Mouse (Mus musculus): ENCODE results near the gene A1cf. TPM values are rescaled to one million over a fixed set of nuclear protein-coding genes. Genes with fewer than 3 reads are reported as not detected.

The A1cf gene
- polyA plus RNA-seq, 1 experiment from 2014 or later = not detected

DNA sequence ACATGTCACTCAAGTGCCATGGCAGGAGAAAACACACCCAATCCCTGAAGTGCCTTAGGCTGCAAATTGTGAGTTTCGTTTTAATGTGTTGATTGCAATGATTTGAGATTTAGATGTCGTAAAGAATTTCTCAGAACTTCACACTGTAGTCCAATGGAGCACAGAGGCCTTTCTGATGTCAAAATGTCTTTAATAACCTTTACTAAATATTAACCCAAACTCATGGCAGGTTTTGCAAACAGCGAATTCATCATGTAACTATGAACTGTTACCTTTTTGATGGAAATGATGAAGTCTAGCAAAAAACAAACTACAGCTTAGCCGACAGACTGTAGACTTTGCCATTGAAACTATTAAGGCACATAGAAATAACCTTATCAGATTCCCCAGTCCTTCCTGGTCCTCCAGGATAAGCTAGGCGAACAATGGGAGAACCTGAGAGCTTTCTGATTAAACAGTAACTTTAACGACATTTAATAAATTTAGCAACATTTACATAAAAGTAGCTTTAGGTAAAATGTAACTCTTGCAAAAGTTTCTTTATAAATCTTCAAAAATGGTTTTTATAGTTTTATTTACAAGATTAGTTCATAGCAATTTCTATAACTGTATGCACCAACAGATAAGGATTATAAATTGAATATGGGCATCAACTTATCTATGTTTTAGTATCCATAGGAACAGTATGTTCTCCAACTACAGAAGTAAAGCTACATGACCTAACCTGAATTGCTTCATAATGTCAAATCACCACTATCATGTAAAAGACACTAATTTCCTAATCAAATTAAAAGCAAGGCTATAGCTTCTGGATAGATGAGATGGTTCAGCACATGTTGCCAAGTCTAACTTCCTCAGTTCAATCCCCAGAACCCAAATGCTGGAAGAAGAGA is 22.7 kb downstream of the A1cf start:
- Histone ChIP-seq H3K27ac (no peak overlapping the region), H3K9me3 (no peaks in the 10 kb centered on the region), H3K27me3 (no peaks in the 10 kb centered on the region), H3K36me3 (no peaks in the 10 kb centered on the region), H3K4me3 (no peak overlapping the region), H3K4me2 (no peak overlapping the region), H3K4me1 (no peaks in the 10 kb centered on the region), H3K9ac (no peak overlapping the region)
- WGBS = 79% methylated on average over 6 of the region's 6 CpGs
- ATAC-seq (ENCODE audit: insufficient number of reproducible peaks, low FRiP score, low TSS enrichment, low read depth) = no peak

DNA sequence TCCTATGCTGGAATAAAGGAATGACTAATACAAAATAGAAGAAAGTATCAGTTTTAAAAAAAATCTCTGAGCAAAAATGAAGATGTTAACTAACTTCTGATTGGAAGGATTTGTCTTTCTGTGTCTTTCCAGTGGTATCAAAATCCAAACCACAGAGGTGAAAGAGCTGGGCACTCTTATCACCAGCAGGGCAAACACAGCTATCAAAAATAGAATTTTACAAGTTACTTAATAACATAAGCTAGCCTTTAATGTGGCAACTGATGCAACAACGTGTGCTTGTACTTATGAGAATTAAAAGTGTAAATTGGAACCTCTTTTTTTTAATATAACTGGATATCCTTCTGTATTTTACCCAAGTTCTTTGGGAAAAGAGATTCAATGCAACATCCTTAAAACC is 27.4 kb downstream of the A1cf start:
- Histone ChIP-seq H3K4me1 (no peaks in the 10 kb centered on the region), H3K9me3 (no peaks in the 10 kb centered on the region), H3K9ac (no peak overlapping the region), H3K27me3 (no peaks in the 10 kb centered on the region), H3K4me2 (no peak overlapping the region), H3K36me3 (no peaks in the 10 kb centered on the region), H3K4me3 (no peak overlapping the region), H3K27ac (no peak overlapping the region)
- 56% methylated on average over 1 of the region's 1 CpGs for WGBS
- no peak for ATAC-seq (ENCODE audit: insufficient number of reproducible peaks, low FRiP score, low TSS enrichment, low read depth)

DNA sequence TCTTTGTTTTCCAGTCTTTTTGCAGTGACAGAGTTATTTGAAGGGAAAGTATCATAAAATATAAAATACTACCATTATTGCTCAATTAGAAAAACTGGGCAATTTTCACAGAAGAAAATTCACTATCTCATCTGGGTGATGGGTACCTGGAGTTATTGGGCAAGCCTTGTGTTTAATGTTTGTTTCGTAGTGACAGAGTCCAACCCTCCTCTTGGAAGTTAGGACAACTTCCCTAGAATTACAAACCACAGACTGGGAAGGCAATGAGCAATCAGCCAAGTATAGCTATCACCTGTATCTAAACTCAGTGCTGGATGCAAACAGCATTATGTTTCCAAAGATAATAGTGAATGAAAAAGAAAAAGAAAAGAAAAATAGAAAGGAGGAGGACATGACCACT is 28.1 kb downstream of the A1cf start:
- H3K27ac ChIP-seq = no peak overlapping the region
- no peak for ATAC-seq (ENCODE audit: insufficient number of reproducible peaks, low FRiP score, low TSS enrichment, low read depth)
- H3K4me3 ChIP-seq = no peak overlapping the region
- no peak overlapping the region for H3K4me2 ChIP-seq
- H3K36me3 ChIP-seq = no peaks in the 10 kb centered on the region
- no peak overlapping the region for H3K9ac ChIP-seq
- 68% methylated on average over 1 of the region's 1 CpGs for WGBS
- no peaks in the 10 kb centered on the region for H3K27me3 ChIP-seq
- H3K4me1 ChIP-seq = no peaks in the 10 kb centered on the region
- H3K9me3 ChIP-seq = no peaks in the 10 kb centered on the region

DNA sequence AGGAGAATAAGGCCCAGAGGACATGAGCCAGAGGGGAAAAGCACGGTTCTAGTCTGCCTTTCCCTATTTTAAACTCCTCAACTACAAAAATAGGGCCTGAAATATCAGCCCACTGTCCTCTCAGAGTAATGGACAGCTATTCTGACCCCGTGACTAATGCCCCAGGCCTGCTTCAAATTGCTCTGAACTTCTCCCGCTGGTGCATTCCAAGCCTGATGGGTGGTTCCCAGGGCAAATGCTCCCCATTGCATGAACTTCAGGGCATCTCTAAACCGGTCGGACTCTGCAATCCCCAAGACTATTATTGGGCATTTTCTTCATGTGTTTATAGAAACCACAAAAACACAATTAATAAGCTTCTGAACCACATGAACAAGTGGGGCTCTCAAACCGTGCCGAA is 37.1 kb downstream of the A1cf start:
- no peak overlapping the region for H3K4me3 ChIP-seq
- 51% methylated on average over 7 of the region's 7 CpGs for WGBS
- H3K4me2 ChIP-seq = no peak overlapping the region
- H3K36me3 ChIP-seq = no peaks in the 10 kb centered on the region
- H3K9me3 ChIP-seq = no peaks in the 10 kb centered on the region
- ATAC-seq (ENCODE audit: insufficient number of reproducible peaks, low FRiP score, low TSS enrichment, low read depth) = no peak
- H3K27me3 ChIP-seq = no peaks in the 10 kb centered on the region
- H3K9ac ChIP-seq = no peak overlapping the region
- no peak overlapping the region for H3K27ac ChIP-seq
- H3K4me1 ChIP-seq = no peaks in the 10 kb centered on the region

DNA sequence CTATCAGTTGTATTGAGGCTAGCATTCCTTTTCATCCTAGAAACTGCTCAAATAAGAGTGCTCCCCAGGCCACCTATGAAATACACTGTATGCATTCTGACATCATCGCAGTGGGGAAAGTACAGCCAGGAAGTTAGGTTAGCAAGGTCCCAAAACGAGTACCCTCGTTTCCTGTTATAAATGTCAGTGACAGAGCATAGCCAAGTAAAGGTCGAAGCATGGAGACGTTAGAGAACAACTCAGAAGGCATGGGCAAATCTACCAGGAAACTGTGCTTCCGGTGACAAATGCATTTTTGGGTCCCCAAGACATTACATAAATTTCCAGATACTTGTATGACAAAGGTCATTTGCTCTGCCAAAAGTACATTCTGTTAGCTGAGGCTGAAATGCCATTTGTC is 41.9 kb downstream of the A1cf start:
- 44% methylated on average over 6 of the region's 6 CpGs for WGBS
- no peaks in the 10 kb centered on the region for H3K9me3 ChIP-seq
- H3K36me3 ChIP-seq = no peaks in the 10 kb centered on the region
- no peaks in the 10 kb centered on the region for H3K27me3 ChIP-seq
- no peaks in the 10 kb centered on the region for H3K4me1 ChIP-seq
- no peak for ATAC-seq (ENCODE audit: insufficient number of reproducible peaks, low FRiP score, low TSS enrichment, low read depth)
- H3K27ac ChIP-seq = no peak overlapping the region
- no peak overlapping the region for H3K4me2 ChIP-seq
- no peak overlapping the region for H3K9ac ChIP-seq
- H3K4me3 ChIP-seq = no peak overlapping the region

DNA sequence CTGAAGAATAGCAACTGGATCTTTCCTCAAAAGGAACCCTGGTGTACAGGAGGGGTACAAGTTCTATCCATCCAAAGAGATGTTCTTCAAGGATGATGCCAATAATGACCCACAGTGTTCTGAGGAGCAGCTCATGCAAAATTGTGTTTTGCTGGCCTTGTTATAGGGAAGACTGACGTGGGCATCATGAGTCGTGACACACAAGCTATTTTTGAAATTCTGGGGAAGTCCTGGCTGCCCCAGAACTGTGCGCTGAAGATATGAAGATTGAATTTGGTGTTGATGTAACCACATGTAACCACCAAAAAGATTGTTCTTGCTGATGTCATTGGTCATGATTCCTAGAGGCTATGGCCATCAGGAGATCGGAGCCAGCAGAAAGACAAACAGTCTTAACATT is 45.4 kb downstream of the A1cf start:
- 87% methylated on average over 4 of the region's 4 CpGs for WGBS

DNA sequence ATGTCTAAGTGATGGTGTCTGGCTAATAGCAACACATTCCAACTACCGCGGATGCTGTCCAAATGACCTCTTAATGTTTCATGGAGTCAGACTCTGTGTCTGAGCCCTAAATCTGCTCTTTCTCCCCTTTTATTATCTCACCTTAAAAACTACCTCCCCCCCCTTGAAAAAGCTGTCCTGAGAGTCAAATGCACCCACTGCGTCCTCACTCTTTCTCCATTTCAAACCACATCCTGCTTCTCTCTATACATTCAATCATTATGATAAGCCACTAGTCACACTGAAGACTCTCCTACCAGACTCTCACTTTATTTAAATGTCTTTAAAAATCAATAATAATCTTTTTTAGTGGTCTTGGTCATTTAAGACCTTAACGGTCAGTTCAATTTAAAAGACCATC is 51.8 kb downstream of the A1cf start:
- Histone ChIP-seq H3K4me2 (no peak overlapping the region), H3K4me3 (no peak overlapping the region), H3K4me1 (no peaks in the 10 kb centered on the region), H3K27ac (no peak overlapping the region), H3K9ac (no peak overlapping the region), H3K36me3 (no peaks in the 10 kb centered on the region), H3K9me3 (no peaks in the 10 kb centered on the region), H3K27me3 (no peaks in the 10 kb centered on the region)
- WGBS = 91% methylated on average over 4 of the region's 4 CpGs
- no peak for ATAC-seq (ENCODE audit: insufficient number of reproducible peaks, low FRiP score, low TSS enrichment, low read depth)

More for the DNA sequence above, 45.4 kb downstream of the A1cf start:
- no peak overlapping the region for H3K27ac ChIP-seq
- ATAC-seq (ENCODE audit: insufficient number of reproducible peaks, low FRiP score, low TSS enrichment, low read depth) = no peak
- H3K4me3 ChIP-seq = no peak overlapping the region
- no peaks in the 10 kb centered on the region for H3K9me3 ChIP-seq
- H3K27me3 ChIP-seq = no peaks in the 10 kb centered on the region
- H3K36me3 ChIP-seq = no peaks in the 10 kb centered on the region
- H3K4me1 ChIP-seq = no peaks in the 10 kb centered on the region
- H3K9ac ChIP-seq = no peak overlapping the region
- no peak overlapping the region for H3K4me2 ChIP-seq

DNA sequence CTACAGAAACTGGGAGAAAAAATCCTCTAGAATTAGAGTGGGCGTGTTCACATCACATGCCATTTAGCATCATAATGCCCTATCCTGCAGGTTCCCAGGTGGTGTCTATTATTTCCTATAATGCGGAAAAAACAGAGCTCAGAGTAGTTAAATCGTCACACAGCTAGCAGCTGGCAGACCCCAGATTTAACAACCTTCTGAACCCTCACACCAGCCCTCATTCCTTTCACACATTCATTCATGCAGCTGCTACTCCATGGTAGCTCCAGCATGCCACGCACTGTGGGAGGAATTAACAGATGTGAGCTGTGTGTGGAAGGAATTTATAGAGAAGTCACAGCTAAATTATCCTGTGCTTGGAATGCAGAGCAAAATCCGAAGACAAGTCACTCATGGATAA is 53.3 kb downstream of the A1cf start:
- 31% methylated on average over 5 of the region's 5 CpGs for WGBS
- Histone ChIP-seq H3K27me3 (no peaks in the 10 kb centered on the region), H3K36me3 (no peaks in the 10 kb centered on the region), H3K4me3 (no peak overlapping the region), H3K9me3 (no peaks in the 10 kb centered on the region), H3K9ac (no peak overlapping the region), H3K4me2 (no peak overlapping the region), H3K4me1 (no peaks in the 10 kb centered on the region), H3K27ac (no peak overlapping the region)
- ATAC-seq (ENCODE audit: insufficient number of reproducible peaks, low FRiP score, low TSS enrichment, low read depth) = no peak

DNA sequence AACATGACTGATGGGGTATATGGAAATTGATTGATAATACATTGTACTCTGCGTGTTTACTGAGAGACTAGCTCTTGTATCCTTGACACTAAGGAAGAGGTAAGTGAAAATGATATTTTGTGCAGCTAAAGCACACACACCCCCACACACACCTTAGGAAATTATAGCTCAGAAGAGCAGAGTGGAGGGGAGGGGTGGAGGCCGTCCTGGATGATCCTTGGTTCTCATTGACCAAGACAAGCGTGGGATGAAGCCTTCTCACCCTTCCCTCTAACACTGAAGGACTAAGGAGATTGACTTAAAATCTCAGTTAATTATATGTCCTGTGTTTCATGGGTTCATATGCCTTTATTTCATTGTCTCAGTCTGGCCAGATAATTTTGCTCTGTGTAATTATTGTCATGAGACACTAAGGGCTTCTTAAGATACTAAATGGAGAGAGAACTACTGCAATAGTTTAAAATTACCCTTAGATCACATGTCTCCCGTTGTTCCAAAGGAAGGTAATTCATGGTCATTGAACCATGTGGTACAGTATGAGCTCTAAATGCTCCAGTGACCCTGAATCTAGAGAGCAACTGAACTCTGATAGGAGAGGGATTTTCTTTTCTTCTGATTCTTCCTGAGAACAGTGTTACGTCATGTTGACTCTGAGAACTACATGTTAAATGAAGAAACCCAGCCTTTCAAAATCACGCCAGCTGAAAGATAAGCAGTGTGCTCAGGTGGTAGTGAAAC is 55.2 kb downstream of the A1cf start:
- no peak for ATAC-seq (ENCODE audit: insufficient number of reproducible peaks, low FRiP score, low TSS enrichment, low read depth)
- Histone ChIP-seq H3K9ac (no peak overlapping the region), H3K36me3 (no peaks in the 10 kb centered on the region), H3K4me3 (no peak overlapping the region), H3K9me3 (no peaks in the 10 kb centered on the region), H3K27me3 (no peaks in the 10 kb centered on the region), H3K27ac (no peak overlapping the region), H3K4me2 (no peak overlapping the region), H3K4me1 (no peaks in the 10 kb centered on the region)
- 80% methylated on average over 6 of the region's 6 CpGs for WGBS

DNA sequence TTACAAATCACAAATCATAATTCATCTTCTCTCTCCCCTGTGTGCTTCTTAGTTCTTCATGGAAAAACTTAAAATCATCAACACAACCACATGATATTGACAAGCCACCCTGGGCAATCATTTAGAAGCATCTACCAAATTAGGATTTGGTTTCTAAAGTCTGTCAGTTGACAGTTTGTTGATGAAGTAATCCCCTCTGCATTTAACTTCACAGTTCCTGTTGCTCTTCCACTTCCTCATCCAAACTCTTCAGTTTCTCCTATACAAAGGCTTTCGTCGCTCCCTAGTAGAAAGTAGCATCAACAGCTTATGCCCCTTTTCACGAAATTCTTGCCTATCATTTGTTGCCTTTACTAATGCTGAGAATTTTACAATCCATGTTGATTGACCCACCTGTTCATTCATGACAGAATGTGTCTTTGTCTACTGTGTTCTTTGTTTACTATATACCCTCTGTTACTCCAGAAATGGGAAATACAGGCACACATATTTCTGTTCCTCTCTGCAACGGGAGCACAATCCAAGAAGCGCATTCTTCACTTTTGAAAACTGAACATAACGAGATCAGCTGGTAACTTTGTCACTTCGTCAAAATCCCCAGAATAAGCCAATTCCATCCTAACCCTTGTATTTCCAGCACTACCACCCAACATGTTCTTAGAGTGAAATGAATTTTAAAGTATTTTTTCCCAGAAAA is 82.4 kb downstream of the A1cf start:
- Histone ChIP-seq H3K4me3 (no peak overlapping the region), H3K27me3 (no peaks in the 10 kb centered on the region), H3K4me1 (no peaks in the 10 kb centered on the region), H3K9ac (no peak overlapping the region), H3K27ac (no peak overlapping the region), H3K9me3 (no peaks in the 10 kb centered on the region), H3K4me2 (no peak overlapping the region), H3K36me3 (no peaks in the 10 kb centered on the region)
- ATAC-seq (ENCODE audit: insufficient number of reproducible peaks, low FRiP score, low TSS enrichment, low read depth) = no peak
- 72% methylated on average over 7 of the region's 7 CpGs for WGBS

DNA sequence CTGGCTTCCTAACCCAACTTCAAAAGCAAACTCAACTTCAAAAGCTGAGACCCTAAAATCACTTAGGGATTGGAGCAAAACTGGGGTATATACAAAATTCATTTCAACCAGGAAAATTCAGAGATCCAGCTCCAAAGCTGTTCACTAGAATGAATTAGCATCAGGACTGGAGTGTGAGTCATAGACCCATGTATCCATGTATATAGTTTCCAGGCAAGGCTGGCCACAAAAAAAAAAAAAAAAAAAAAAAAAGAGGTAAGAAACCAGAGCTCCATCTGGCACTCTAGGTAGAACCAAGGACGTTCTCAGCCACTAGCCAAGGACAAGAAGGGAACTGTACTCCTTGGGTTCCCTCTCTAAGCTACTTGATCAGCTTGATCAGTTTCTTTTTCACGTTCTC is 85.2 kb downstream of the A1cf start:
- Histone ChIP-seq H3K4me1 (no peaks in the 10 kb centered on the region), H3K9me3 (no peaks in the 10 kb centered on the region), H3K27ac (no peak overlapping the region), H3K4me3 (no peak overlapping the region), H3K36me3 (no peaks in the 10 kb centered on the region), H3K4me2 (no peak overlapping the region), H3K27me3 (no peaks in the 10 kb centered on the region), H3K9ac (no peak overlapping the region)
- 43% methylated on average over 2 of the region's 2 CpGs for WGBS
- ATAC-seq (ENCODE audit: insufficient number of reproducible peaks, low FRiP score, low TSS enrichment, low read depth) = no peak

DNA sequence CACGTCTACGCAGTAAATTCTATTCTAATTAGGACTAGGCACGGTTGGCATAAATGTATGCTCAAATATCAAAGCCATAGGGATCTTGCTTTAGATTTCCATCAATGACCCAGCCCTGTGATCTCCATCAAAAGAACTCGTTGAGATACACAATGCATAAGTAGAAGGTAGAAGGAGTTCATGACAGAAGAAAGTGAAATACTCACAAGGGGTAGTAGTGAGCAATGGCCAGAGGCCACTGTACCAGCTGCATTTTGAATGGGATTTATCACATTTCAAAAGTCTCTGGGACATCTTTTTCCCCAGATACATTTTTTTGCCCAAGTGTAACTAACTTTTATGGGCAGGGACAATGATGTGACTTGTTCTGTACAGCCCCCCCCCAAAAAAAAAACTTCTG is 85.7 kb downstream of the A1cf start:
- WGBS = 42% methylated on average over 4 of the region's 4 CpGs
- no peak overlapping the region for H3K9ac ChIP-seq
- H3K4me2 ChIP-seq = no peak overlapping the region
- H3K4me1 ChIP-seq = no peaks in the 10 kb centered on the region
- no peak overlapping the region for H3K27ac ChIP-seq
- no peak overlapping the region for H3K4me3 ChIP-seq
- no peaks in the 10 kb centered on the region for H3K36me3 ChIP-seq
- no peak for ATAC-seq (ENCODE audit: insufficient number of reproducible peaks, low FRiP score, low TSS enrichment, low read depth)
- no peaks in the 10 kb centered on the region for H3K9me3 ChIP-seq
- no peaks in the 10 kb centered on the region for H3K27me3 ChIP-seq

Measured in limb, embryonic 15.5 days (tissue).